Mouse (Mus musculus) megakaryocyte, adult 5-6 weeks (primary cell): ENCODE measurements around the gene Gm3250. TPM values are rescaled to one million over a fixed set of nuclear protein-coding genes. Genes with fewer than 3 reads are reported as not detected.
"Not testable (repeated sequence)": the region's sequence is repeated elsewhere in the genome, so short reads cannot be mapped to it uniquely, and the experiment has no call there.

Experiments used
- ATAC-seq: 2 replicates; pipeline ENCODE4 v1.8.0; 2016; ENCODE audit warnings: mild to moderate bottlenecking, inconsistent platforms; ENCODE audit not compliant: poor library complexity, severe bottlenecking
- total RNA-seq, 2 experiments: library from RNA; stranded (forward) in 1 of 2; stranded (reverse) in 1 of 2; fragments of 153-499, 151-499 nt in 1 of 2; fragments of 221-1000, 200-1000 nt in 1 of 2; gene quantifications; 2 replicates each; pipeline versions ENCODE4 v1.2.3 to v1.2.4; 2015 to 2017

Gm3250 gene
- total RNA-seq, 2 experiments from 2014 or later, result not detected

DNA sequence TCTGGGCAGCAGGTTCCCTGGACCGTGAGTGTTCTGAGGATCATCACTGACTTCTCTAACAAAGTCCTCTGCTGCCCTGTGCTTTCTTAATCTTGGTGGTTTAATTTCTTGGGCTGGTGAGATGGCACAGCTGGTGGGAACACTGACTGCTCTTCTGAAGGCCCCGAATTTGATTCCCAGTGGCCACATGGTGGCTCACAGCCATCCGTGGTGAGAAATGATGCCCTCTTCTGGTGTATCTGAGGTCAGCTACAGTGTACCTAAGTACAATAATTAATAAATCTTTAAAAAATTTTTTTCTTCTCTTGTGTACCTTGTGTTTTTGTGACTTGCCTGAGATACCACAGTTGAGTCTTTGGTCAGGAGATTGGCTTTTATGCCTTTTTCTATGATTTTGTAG lies 30.0 kb downstream of the Gm3250 start:
- not testable (repeated sequence) for ATAC-seq

DNA sequence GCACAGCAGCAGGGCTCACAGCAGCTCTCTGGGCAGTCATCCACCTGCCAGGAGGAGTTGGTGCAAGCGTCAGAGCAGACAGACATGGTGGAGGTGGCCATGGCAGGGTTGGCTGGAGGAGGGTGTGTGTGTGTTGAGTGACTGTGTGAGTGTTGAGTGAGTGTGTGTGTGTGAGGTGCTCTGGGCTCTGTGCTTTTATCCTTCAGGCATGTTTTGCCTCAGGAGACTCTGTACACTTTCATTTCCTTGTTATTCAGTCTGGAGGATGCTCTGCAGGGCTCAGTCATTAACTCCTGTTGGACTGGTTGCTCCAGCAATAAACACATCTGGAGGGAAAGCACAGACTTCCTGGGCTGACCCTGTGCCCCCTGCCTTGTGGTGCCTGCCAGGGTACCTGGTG lies 31.1 kb downstream of the Gm3250 start, which contains the start of gene Gm9736:
TSS of gene Gm9736 (minus strand) at position 101 of the 400 bp plus-strand sequence.
- not testable (repeated sequence) for ATAC-seq

DNA sequence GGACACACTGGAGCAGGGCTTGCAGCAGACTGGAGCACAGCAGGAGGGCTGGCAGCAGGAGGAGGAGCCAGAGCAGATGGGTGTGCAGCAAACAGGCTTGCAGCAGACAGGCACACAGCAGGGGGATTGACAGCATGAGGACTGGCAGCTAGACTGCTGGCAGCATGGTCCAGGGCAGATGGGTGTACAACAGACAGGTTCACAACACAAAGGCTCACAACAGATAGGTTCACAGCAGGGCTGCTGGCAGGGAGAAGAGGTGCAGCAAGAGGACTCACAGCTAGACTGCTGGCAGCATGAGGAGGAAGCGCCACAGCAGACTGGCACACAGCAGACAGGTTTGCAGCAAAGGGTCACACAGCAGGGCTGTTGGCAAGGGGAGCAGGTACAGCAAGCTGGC lies 31.7 kb downstream of the Gm3250 start:
- ATAC-seq, result not testable (repeated sequence)

DNA sequence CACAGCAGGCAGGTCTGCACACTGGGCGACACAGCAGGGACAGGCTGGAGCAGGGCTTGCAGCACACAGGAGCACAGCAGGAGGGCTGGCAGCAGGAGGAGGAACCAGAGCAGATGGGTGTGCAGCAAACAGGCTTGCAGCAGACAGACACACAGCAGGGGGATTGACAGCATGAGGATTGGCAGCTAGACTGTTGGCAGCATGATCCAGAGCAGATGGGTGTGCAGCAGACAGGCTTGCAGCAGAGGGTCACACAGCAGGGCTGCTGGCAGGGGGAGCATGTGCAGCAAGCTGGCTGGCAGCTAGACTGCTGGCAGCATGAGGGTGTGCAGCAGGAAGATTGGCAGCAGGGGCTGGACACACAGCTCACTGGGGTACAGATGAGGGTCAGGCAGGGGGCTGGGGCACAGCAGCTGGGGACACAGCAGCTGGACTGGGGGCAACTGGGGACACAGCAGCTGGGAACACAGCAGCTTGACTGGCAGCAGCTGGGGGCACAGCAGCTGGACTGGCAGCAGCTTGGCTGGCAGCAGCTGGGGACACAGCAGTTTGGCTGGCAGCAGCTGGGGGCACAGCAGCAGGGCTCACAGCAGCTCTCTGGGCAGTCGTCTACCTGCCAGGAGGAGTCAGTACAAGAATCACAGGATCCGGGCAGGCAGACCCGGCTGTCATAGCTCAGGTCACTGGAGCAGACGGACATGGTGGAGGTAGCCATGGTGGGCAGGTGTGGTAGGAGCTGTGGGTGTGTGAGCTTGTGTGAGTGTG lies 40.2 kb downstream of the Gm3250 start, which contains the start of gene Gm18596:
TSS of gene Gm18596 (minus strand) at position 715 of the 765 bp plus-strand sequence.
- not testable (repeated sequence) for ATAC-seq

DNA sequence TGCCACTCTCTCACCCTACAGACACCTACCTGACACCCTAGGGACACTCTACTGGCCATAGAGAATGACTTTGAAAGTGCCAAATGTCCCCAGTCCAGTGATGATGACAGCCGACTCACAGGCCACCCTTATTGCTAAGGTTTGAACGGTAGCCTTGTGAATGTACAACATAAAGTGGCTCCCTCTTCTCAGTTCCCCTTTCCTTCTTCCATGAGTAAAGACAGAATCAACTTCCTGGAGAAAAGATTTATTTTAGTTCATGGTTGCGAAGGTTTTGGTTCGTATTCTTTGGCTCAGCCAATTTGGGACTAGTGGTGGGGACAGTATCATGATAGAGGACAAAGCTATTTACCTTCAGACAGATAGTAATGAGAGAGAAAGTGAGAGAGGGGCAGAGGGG lies 43.4 kb downstream of the Gm3250 start:
- ATAC-seq, result no peak

DNA sequence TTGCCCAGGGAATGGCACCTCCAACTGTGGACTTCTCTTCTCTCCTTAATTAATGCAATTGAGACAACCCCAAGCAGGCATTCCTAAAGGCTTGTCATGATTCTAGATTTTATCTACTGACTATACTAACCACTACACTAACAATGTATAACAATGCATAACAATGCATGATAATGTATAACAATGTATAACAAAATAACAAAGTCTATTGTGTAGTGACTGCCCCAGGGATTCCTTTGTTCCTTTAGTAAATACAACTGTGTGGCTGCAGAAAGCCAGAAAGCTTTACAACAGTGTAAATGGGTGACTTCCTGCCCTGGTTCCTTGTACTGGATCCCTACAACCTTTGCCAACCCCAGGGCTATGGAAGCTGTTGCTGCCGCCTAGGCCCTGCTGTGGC lies 46.4 kb downstream of the Gm3250 start:
- no peak for ATAC-seq

Other genes with a start within 250 kb of the Gm3250 start
Only the 30 nearest of the 31 such genes appear.
- gene Pttg1ip, start 200.8 kb downstream of the Gm3250 start, total RNA-seq (2015), result 82.8 and 97.8 TPM in 2 replicates
- gene Pttg1ip, start 200.8 kb downstream of the Gm3250 start, total RNA-seq (2017), result 50.0 and 54.8 TPM in 2 replicates
- 22.1 and 22.7 TPM in 2 replicates for gene Sumo3, start 176.4 kb downstream of the Gm3250 start, total RNA-seq (2015)
- 118 and 137 TPM in 2 replicates for gene Sumo3, start 176.4 kb downstream of the Gm3250 start, total RNA-seq (2017)
- gene Gm49325, start 176.3 kb downstream of the Gm3250 start, total RNA-seq (2015), result not detected in 2 replicates
- gene Gm49325, start 176.3 kb downstream of the Gm3250 start, total RNA-seq (2017), result not detected in 2 replicates
- 15.3 and 18.1 TPM in 2 replicates for gene Ube2g2, start 160.3 kb downstream of the Gm3250 start, total RNA-seq (2015)
- gene Ube2g2, start 160.3 kb downstream of the Gm3250 start, total RNA-seq (2017), result 27.4 and 40.0 TPM in 2 replicates
- not detected in 2 replicates for gene Tspear, start 96.0 kb downstream of the Gm3250 start, total RNA-seq (2015)
- gene Tspear, start 96.0 kb downstream of the Gm3250 start, total RNA-seq (2017), result not detected in 2 replicates
- not detected in 2 replicates for gene Gm19402, start 91.8 kb downstream of the Gm3250 start, total RNA-seq (2015)
- gene Gm19402, start 91.8 kb downstream of the Gm3250 start, total RNA-seq (2017), result not detected in 2 replicates
- gene Gm9508, start 85.3 kb downstream of the Gm3250 start, total RNA-seq (2015), result not detected in 2 replicates
- not detected in 2 replicates for gene Gm9508, start 85.3 kb downstream of the Gm3250 start, total RNA-seq (2017)
- not detected in 2 replicates for gene Gm10272, start 75.9 kb downstream of the Gm3250 start, total RNA-seq (2015)
- not detected in 2 replicates for gene Gm10272, start 75.9 kb downstream of the Gm3250 start, total RNA-seq (2017)
- not detected in 2 replicates for gene Gm10024, start 71.1 kb downstream of the Gm3250 start, total RNA-seq (2015)
- not detected in 2 replicates for gene Gm10024, start 71.1 kb downstream of the Gm3250 start, total RNA-seq (2017)
- gene Gm10142, start 66.7 kb downstream of the Gm3250 start, total RNA-seq (2015), result not detected in 2 replicates
- gene Gm10142, start 66.7 kb downstream of the Gm3250 start, total RNA-seq (2017), result not detected in 2 replicates
- not detected in 2 replicates for gene Krtap12-1, start 61.9 kb downstream of the Gm3250 start, total RNA-seq (2015)
- gene Krtap12-1, start 61.9 kb downstream of the Gm3250 start, total RNA-seq (2017), result not detected in 2 replicates
- gene Gm10100, start 56.1 kb downstream of the Gm3250 start, total RNA-seq (2015), result not detected in 2 replicates
- gene Gm10100, start 56.1 kb downstream of the Gm3250 start, total RNA-seq (2017), result not detected in 2 replicates
- not detected in 2 replicates for gene Gm18596, start 39.9 kb downstream of the Gm3250 start, total RNA-seq (2015)
- gene Gm18596, start 39.9 kb downstream of the Gm3250 start, total RNA-seq (2017), result not detected in 2 replicates
- gene Gm9736, start 31.2 kb downstream of the Gm3250 start, total RNA-seq (2015), result not detected in 2 replicates
- not detected in 2 replicates for gene Gm9736, start 31.2 kb downstream of the Gm3250 start, total RNA-seq (2017)
- gene Gm3233, start 22.9 kb downstream of the Gm3250 start, total RNA-seq (2015), result not detected in 2 replicates
- gene Gm3233, start 22.9 kb downstream of the Gm3250 start, total RNA-seq (2017), result not detected in 2 replicates
- not detected in 2 replicates for gene Gm3238, start 11.2 kb downstream of the Gm3250 start, total RNA-seq (2015)
- not detected in 2 replicates for gene Gm3238, start 11.2 kb downstream of the Gm3250 start, total RNA-seq (2017)
- not detected in 2 replicates for gene Gm7138, start 5.6 kb downstream of the Gm3250 start, total RNA-seq (2015)
- gene Gm7138, start 5.6 kb downstream of the Gm3250 start, total RNA-seq (2017), result not detected in 2 replicates
- gene Gm7137, start 5.7 kb upstream of the Gm3250 start, total RNA-seq (2015), result not detected in 2 replicates
- not detected in 2 replicates for gene Gm7137, start 5.7 kb upstream of the Gm3250 start, total RNA-seq (2017)
- not detected in 2 replicates for gene Gm9639, start 12.5 kb upstream of the Gm3250 start, total RNA-seq (2015)
- gene Gm9639, start 12.5 kb upstream of the Gm3250 start, total RNA-seq (2017), result not detected in 2 replicates
- not detected in 2 replicates for gene Gm19668, start 16.6 kb upstream of the Gm3250 start, total RNA-seq (2015)
- not detected in 2 replicates for gene Gm19668, start 16.6 kb upstream of the Gm3250 start, total RNA-seq (2017)
- not detected in 2 replicates for gene Gm9507, start 29.3 kb upstream of the Gm3250 start, total RNA-seq (2015)
- not detected in 2 replicates for gene Gm9507, start 29.3 kb upstream of the Gm3250 start, total RNA-seq (2017)
- not detected in 2 replicates for gene Gm2696, start 32.1 kb upstream of the Gm3250 start, total RNA-seq (2015)
- gene Gm2696, start 32.1 kb upstream of the Gm3250 start, total RNA-seq (2017), result not detected in 2 replicates
- not detected in 2 replicates for gene Krtap10-4, start 44.6 kb upstream of the Gm3250 start, total RNA-seq (2015)
- not detected in 2 replicates for gene Krtap10-4, start 44.6 kb upstream of the Gm3250 start, total RNA-seq (2017)
- gene Krtap10-10, start 53.4 kb upstream of the Gm3250 start, total RNA-seq (2015), result not detected in 2 replicates
- gene Krtap10-10, start 53.4 kb upstream of the Gm3250 start, total RNA-seq (2017), result not detected in 2 replicates
- not detected in 2 replicates for gene Gm36176, start 64.3 kb upstream of the Gm3250 start, total RNA-seq (2015)
- gene Gm36176, start 64.3 kb upstream of the Gm3250 start, total RNA-seq (2017), result not detected in 2 replicates
- gene Gm10318, start 70.3 kb upstream of the Gm3250 start, total RNA-seq (2015), result not detected in 2 replicates
- gene Gm10318, start 70.3 kb upstream of the Gm3250 start, total RNA-seq (2017), result not detected in 2 replicates
- gene Gm3285, start 79.4 kb upstream of the Gm3250 start, total RNA-seq (2015), result not detected in 2 replicates
- not detected in 2 replicates for gene Gm3285, start 79.4 kb upstream of the Gm3250 start, total RNA-seq (2017)
- 0.07 TPM in 1 of 2 replicates, not detected in the other for gene Lrrc3, start 120.0 kb upstream of the Gm3250 start, total RNA-seq (2015)
- gene Lrrc3, start 120.0 kb upstream of the Gm3250 start, total RNA-seq (2017), result not detected in 2 replicates
- gene Trpm2, start 188.0 kb upstream of the Gm3250 start, total RNA-seq (2015), result 15.2 and 20.7 TPM in 2 replicates
- 33.5 and 35.8 TPM in 2 replicates for gene Trpm2, start 188.0 kb upstream of the Gm3250 start, total RNA-seq (2017)
- gene 1810043G02Rik, start 196.0 kb upstream of the Gm3250 start, total RNA-seq (2015), result 9.1 and 12.3 TPM in 2 replicates
- 12.2 and 15.8 TPM in 2 replicates for gene 1810043G02Rik, start 196.0 kb upstream of the Gm3250 start, total RNA-seq (2017)